Mouse (Mus musculus) fat pad, adult 2 months (tissue): ENCODE measurements around the gene Gal3st1.

Source experiments
- DNase-seq: peaks from one replicate; pipeline ENCODE4 v3.0.0-alpha.2; 2011; ENCODE audit warnings: low read depth, low spot score; ENCODE audit errors: extremely low read depth

Gene Gal3st1

DNA sequence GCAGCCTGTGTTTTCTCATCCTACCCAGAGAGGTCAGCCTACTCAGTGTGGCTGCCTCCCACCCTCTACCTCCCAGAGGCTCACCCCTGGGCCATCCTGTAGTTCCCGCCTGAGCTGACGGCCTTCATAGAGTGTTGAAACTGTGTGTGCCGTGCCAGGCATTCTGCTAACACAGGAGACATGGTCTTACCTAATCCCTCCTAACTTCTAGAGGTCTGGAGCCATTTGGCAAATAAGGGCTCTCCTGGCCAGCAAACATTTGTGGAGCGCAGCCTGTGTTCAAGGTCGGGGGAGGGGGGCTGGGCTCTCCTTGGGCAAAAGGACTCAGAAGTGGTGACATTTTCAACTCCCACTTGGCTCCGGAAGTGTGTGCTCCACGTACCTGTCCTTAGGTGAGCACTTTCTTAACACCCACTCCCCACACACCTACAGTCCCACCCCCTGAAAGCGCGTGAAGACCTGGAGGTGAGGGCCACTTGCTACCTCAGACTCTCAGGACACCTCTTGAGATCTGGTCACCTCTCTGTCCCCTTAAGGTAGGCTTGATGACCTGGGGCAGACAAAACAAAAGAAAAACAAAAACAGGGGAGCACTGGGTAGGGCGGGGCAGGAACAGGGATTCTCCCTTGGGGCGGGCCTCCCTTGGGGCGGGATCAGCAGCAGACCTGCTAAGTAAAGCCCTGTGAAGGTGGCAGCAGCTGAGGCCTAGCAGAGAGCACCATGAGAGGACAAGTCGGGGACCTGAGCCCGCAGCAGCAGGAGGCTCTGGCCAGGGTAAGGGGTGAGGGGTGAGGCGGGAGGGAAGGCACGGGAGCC lies 47.9 kb downstream of the Gal3st1 start, which contains the start of gene Sec14l4:
Gene Sec14l4, plus strand, starts transcription at position 337 of the 816 bp plus-strand sequence.
- peak; percentile 84 for DNase-seq

DNA sequence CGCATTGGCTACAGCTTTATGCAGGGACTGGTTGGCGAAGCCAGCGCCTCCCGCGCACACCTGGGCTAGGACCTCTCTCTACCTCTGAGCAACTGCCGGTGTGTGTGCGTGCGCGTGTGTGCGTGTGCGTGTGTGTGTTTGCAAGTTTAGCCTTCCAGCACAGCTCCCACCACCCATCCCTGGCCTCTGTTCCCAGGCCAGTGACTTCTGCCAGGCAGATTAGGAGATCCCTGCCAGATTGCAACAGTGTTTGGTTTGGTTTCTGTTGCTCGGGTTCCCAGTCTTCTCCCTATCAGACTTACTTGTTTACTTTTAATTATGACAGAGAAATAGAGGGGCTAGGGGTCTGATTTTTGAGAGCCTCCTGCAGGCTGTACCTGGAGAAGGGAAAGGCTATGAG lies 48.5 kb downstream of the Gal3st1 start:
- peak; percentile 23 for DNase-seq

DNA sequence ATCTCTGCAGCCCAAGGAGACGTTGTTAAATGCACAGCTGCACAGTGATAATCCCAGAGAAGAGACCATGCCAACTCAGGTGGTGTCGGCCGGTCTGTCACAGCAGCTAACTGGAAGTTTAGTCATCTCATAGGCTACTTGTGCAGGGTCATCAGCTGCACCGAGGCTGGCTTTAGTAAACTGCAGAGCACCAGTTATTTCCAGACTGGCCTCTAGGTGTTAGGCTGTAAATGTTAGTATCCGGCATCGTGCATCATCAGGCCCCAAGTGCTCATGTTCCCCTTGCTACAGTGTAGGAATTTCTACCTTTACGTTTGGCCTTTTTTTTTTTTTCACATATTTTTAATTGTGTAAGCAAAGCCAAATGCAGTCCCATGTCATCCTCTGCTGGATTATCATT lies 50.0 kb downstream of the Gal3st1 start:
- DNase-seq: no peak

DNA sequence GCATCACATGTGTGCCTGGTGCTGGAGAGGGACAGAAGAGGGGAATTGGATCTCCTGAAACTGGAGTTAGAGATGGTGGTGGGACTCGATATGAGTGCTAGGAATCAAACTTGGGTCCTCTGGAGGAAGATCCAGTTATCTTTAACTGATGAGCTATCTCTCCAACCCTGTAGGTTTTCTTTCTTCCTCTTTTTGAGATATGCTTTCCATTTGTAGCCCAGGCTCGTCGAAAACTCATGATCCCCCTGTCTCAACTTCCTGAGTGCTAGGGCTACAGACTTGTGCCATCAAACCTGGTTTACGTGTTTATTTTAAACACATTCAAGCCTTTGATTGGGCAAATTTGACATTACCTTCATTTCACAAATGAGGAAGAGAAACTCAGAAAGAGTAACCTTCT lies 50.7 kb downstream of the Gal3st1 start:
- DNase-seq: no peak

GRCm38 (mm10) chr11:4035116-4035892 lies 51.9 kb downstream of the Gal3st1 start:
- no peak for DNase-seq

- DNase-seq: peak; percentile 69
These were observed 52.5 kb downstream of the Gal3st1 start for GRCm38 (mm10) chr11:4035916-4036315.

- DNase-seq: no peak
These were observed 53.1 kb downstream of the Gal3st1 start for GRCm38 (mm10) chr11:4036365-4037084.

DNA sequence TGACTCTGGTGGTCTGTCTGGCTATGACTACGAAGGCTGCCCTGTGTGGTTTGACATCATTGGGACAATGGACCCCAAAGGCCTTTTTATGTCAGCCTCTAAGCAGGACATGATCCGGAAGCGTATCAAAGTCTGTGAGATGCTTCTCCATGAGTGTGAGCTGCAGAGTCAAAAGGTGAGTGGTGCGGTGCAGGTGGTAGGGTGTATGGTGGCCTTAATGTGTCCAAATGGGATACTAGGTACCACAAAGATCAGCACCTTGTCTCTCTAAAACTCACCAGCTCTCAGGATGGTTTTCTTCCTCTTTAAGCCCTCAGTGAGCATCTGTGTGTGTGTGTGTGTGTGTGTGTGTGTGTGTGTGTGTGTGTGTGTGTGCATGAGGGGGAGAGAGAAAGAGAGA lies 56.5 kb downstream of the Gal3st1 start:
- DNase-seq: no peak

GRCm38 (mm10) chr11:4041123-4041625 lies 57.7 kb downstream of the Gal3st1 start:
- DNase-seq: no peak

- no peak for DNase-seq
These were observed 59.6 kb downstream of the Gal3st1 start for GRCm38 (mm10) chr11:4043081-4043480.

GRCm38 (mm10) chr11:4046526-4046925 lies 63.1 kb downstream of the Gal3st1 start:
- DNase-seq: no peak

DNA sequence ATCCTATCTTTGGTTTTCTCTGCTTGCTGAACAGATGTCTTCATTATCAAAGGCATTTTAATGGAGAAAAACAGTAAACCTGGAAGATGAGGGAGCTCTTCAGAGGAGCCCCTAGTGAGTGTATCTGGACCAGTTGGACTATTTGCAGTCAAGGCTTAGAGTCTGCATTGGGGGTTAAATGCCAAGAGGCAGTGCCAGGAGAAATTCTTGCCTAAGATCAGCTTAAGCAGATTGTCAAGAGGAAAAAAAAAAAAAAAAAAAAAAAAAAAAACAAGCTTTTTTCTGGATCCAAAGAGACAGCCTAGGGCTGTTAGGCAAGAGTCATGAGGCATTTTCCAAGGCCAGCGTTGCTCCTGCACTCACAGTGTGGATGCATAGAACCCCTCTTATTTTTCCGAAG lies 64.3 kb downstream of the Gal3st1 start:
- no peak for DNase-seq

DNA sequence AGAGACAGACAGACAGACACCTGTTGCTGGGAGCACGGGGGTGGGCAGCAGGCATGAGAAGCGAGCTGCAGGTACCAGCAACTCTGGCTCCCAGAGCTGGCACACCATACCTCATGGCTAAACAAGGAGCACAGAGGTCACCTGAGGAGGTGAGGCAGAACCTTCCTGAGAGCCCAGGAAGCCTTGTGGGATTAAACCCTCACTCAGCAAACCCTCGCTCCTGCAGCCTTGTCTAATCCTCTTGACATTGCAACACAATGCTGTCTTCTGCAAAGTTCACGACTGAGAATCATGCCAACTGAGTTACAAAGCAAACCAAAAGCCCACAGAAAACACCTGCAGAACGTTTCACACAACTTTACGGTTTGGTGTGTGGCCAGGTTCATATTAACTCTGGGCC lies 65.0 kb downstream of the Gal3st1 start:
- DNase-seq: peak; percentile 67
